Mouse (Mus musculus) kidney, embryonic 16.5 days (tissue): Measurements from ENCODE around the gene Paqr6. TPM values are rescaled to one million over a fixed set of nuclear protein-coding genes. Genes with fewer than 3 reads are reported as not detected.

ENCODE experiments used
- ATAC-seq: fragments of 200-750 bp; cut with Nextera tagmentation; 2 replicates; pipeline ENCODE4 v1.8.0; 2017; ENCODE audit warnings: moderate TSS enrichment; ENCODE audit not compliant: low FRiP score, low TSS enrichment
- H3K27ac ChIP-seq: fragments of 300-500 bp; sonication (generic); 2 replicates; pipeline ENCODE4 v1.5.1; 2014; ENCODE audit warnings: low read length
- H3K27me3 ChIP-seq: fragments of 300-500 bp; sonication (generic); 2 replicates; pipeline ENCODE4 v1.6.1; 2014; ENCODE audit warnings: low read length, control low read depth, mixed read lengths; ENCODE audit not compliant: insufficient read depth
- H3K36me3 ChIP-seq: fragments of 300-500 bp; sonication (generic); 2 replicates; pipeline ENCODE4 v1.6.1; 2014; ENCODE audit warnings: low read length, control low read depth, mixed read lengths; ENCODE audit not compliant: insufficient read depth
- H3K4me1 ChIP-seq: fragments of 300-500 bp; sonication (generic); 2 replicates; pipeline ENCODE4 v1.6.1; 2014; ENCODE audit warnings: low read length, control low read depth, mixed read lengths; ENCODE audit not compliant: insufficient read depth
- H3K4me2 ChIP-seq: fragments of 300-500 bp; sonication (generic); replicated peaks from 2 replicates; pipeline ENCODE4 v1.6.1; 2014; ENCODE audit warnings: low read depth, low read length
- H3K4me3 ChIP-seq: fragments of 300-500 bp; sonication (generic); 2 replicates; pipeline ENCODE4 v1.5.1; 2014; ENCODE audit warnings: mild to moderate bottlenecking, low read length
- H3K9ac ChIP-seq: fragments of 300-500 bp; sonication (generic); replicated peaks from 2 replicates; pipeline ENCODE4 v1.6.1; 2014; ENCODE audit warnings: low read length
- H3K9me3 ChIP-seq: fragments of 300-500 bp; sonication (generic); 2 replicates; pipeline ENCODE4 v1.6.1; 2016; ENCODE audit warnings: low read length, control low read depth
- WGBS: fragments of 180-500 bp; shearing (Covaris S2); extraction: QIAGEN DNeasy Blood & Tissue Kit; methylation state at CpG from one replicate; pipeline ENCODE4 v1.1.7; 2014; 5-methylcytosine and 5-hydroxymethylcytosine counted together
- polyA plus RNA-seq: library from polyadenylated mRNA; unstranded; fragments of >200 nt; fragmentation: Nextera tagmentation; extraction: Ambion mirVana; gene quantifications from 2 replicates; pipeline ENCODE4 v1.2.1, GENCODE M21; 2015

Paqr6 gene
- polyA plus RNA-seq, 1 experiment from 2014 or later, result 22.1 TPM

- Histone ChIP-seq H3K4me2 (peak overlapping the region; percentile 61), H3K36me3 (peaks cover 9% of the 10 kb centered on the region), H3K4me3 (peak overlapping the region; percentile 12; the same call in 1 of the 2 replicates), H3K4me1 (peaks cover 28% of the 10 kb centered on the region), H3K27me3 (no peaks in the 10 kb centered on the region), H3K27ac (0 out of 2 replicates have a peak overlapping the region, but pooled peaks have one; percentile 32), H3K9me3 (no peaks in the 10 kb centered on the region), H3K9ac (peak overlapping the region; percentile 20; the same call in 1 of the 2 replicates)
- ATAC-seq, result no peak
- WGBS, result 68% methylated on average over 11 of the region's 11 CpGs
These were observed 26.9 kb upstream of the Paqr6 start for GRCm38 (mm10) chr3:88337367-88338020.

GRCm38 (mm10) chr3:88338316-88338715 lies 26.1 kb upstream of the Paqr6 start:
- H3K9ac ChIP-seq, result no peak overlapping the region
- peaks cover 17% of the 10 kb centered on the region for H3K36me3 ChIP-seq
- H3K27me3 ChIP-seq, result no peaks in the 10 kb centered on the region
- no peak overlapping the region for H3K4me2 ChIP-seq
- no peak overlapping the region for H3K4me3 ChIP-seq
- no peaks in the 10 kb centered on the region for H3K9me3 ChIP-seq
- 94% methylated on average over 7 of the region's 7 CpGs for WGBS
- H3K4me1 ChIP-seq, result peaks cover 28% of the 10 kb centered on the region
- no peak overlapping the region for H3K27ac ChIP-seq
- no peak for ATAC-seq

- Histone ChIP-seq H3K4me3 (no peak overlapping the region), H3K4me1 (peaks cover 23% of the 10 kb centered on the region), H3K27me3 (no peaks in the 10 kb centered on the region), H3K9ac (no peak overlapping the region; the same call in 1 of the 2 replicates), H3K4me2 (no peak overlapping the region), H3K9me3 (no peaks in the 10 kb centered on the region), H3K36me3 (peaks cover 24% of the 10 kb centered on the region), H3K27ac (no peak overlapping the region)
- WGBS, result 70% methylated on average over 3 of the region's 3 CpGs
- no peak for ATAC-seq
These were observed 25.4 kb upstream of the Paqr6 start for GRCm38 (mm10) chr3:88339006-88339405.

DNA sequence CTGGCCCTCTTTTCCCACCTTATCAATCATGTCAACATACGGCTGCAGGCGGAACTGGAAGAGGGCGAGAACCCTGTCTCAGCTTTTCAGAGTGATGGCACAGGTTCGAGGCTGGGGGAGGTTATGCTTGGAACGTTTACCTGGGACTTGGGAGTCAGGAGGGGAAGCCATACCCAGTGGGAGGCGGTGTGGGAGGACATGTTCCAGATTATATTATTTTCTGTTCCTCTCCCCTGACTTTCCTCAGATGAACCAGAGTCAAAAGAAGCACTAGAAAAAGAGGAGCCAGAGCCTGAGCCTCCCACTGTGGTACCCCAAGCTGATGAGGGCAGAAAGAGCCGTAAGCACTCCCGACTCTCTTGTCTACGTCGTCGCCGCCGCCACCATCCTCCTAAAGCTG lies 13.7 kb upstream of the Paqr6 start:
- Histone ChIP-seq H3K4me2 (no peak overlapping the region), H3K36me3 (peaks cover 92% of the 10 kb centered on the region), H3K27ac (no peak overlapping the region), H3K9ac (no peak overlapping the region), H3K27me3 (no peaks in the 10 kb centered on the region), H3K4me1 (no peaks in the 10 kb centered on the region), H3K9me3 (no peaks in the 10 kb centered on the region), H3K4me3 (no peak overlapping the region)
- ATAC-seq, result no peak
- WGBS, result 88% methylated on average over 13 of the region's 13 CpGs

GRCm38 (mm10) chr3:88352907-88353306 lies 11.5 kb upstream of the Paqr6 start:
- H3K4me2 ChIP-seq, result no peak overlapping the region
- H3K9ac ChIP-seq, result no peak overlapping the region
- no peak overlapping the region for H3K27ac ChIP-seq
- no peaks in the 10 kb centered on the region for H3K4me1 ChIP-seq
- H3K36me3 ChIP-seq, result peaks cover 92% of the 10 kb centered on the region
- H3K4me3 ChIP-seq, result no peak overlapping the region
- ATAC-seq, result no peak
- H3K27me3 ChIP-seq, result no peaks in the 10 kb centered on the region
- H3K9me3 ChIP-seq, result no peaks in the 10 kb centered on the region
- 95% methylated on average over 9 of the region's 9 CpGs for WGBS

- no peaks in the 10 kb centered on the region for H3K4me1 ChIP-seq
- H3K4me2 ChIP-seq, result no peak overlapping the region
- WGBS, result 89% methylated on average over 8 of the region's 8 CpGs
- no peak overlapping the region for H3K9ac ChIP-seq
- H3K9me3 ChIP-seq, result no peaks in the 10 kb centered on the region
- no peak overlapping the region for H3K4me3 ChIP-seq
- H3K36me3 ChIP-seq, result peaks cover 97% of the 10 kb centered on the region
- H3K27me3 ChIP-seq, result no peaks in the 10 kb centered on the region
- H3K27ac ChIP-seq, result no peak overlapping the region
- no peak for ATAC-seq
These were observed 9.8 kb upstream of the Paqr6 start for GRCm38 (mm10) chr3:88354396-88355165.

DNA sequence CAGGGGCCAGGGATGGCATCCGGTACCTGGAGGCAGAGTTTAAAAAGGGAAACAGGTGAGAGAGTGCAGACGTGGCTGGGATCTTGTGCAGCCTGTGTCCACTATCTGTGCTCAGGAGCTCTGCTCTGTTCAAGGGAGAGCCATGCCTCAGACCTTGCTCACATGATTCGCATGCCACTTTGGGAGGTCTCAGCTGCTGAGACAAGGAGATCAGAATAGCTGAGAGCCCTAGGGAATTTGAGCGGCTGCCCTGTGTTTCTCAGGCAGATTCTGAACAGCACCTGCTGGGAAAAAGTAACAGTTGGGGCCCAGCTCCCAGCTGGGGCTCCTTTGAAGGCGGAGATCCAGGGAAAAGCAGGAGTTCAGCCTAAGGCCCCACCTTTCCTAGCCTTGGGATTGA lies 4.8 kb upstream of the Paqr6 start:
- peaks cover 74% of the 10 kb centered on the region for H3K36me3 ChIP-seq
- H3K4me2 ChIP-seq, result no peak overlapping the region
- no peak overlapping the region for H3K4me3 ChIP-seq
- WGBS, result 83% methylated on average over 5 of the region's 5 CpGs
- no peak overlapping the region for H3K27ac ChIP-seq
- H3K9me3 ChIP-seq, result no peaks in the 10 kb centered on the region
- no peak overlapping the region for H3K9ac ChIP-seq
- ATAC-seq, result no peak
- no peaks in the 10 kb centered on the region for H3K27me3 ChIP-seq
- peaks cover 6% of the 10 kb centered on the region; the same call in 1 of the 2 replicates for H3K4me1 ChIP-seq

DNA sequence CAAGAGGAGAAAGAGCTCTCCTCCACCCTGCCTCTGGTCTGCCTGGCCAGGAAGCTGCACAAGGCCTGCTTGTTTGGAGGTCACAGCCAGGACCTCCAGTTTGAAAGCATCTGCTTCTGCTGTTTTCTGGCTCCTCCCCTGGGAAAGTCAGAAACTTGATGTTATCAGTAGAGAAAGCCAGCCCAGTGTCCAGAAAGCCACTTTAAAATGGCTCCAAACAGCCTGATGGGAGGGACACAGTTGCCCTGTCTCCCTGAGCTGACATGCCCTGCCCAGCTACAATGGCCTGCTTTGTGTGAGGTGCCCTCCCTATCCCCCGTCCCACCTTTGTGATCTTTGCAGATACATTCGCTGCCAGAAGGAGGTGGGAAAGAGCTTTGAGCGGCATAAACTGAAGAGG lies 4.4 kb upstream of the Paqr6 start:
- 78% methylated on average over 3 of the region's 3 CpGs for WGBS

GRCm38 (mm10) chr3:88361096-88361495 lies 3.3 kb upstream of the Paqr6 start:
- 62% methylated on average over 6 of the region's 6 CpGs for WGBS
- Histone ChIP-seq H3K27ac (no peak overlapping the region), H3K9ac (no peak overlapping the region), H3K27me3 (peaks cover 5% of the 10 kb centered on the region; the same call in 1 of the 2 replicates), H3K4me2 (no peak overlapping the region), H3K4me3 (no peak overlapping the region), H3K36me3 (peaks cover 59% of the 10 kb centered on the region), H3K4me1 (peaks cover 10% of the 10 kb centered on the region; the same call in 1 of the 2 replicates), H3K9me3 (no peaks in the 10 kb centered on the region)
- no peak for ATAC-seq

More for the DNA sequence above, 4.4 kb upstream of the Paqr6 start:
- Histone ChIP-seq H3K4me3 (no peak overlapping the region), H3K27ac (no peak overlapping the region), H3K36me3 (peaks cover 70% of the 10 kb centered on the region), H3K4me1 (peaks cover 10% of the 10 kb centered on the region; the same call in 1 of the 2 replicates), H3K9me3 (no peaks in the 10 kb centered on the region), H3K4me2 (no peak overlapping the region), H3K27me3 (no peaks in the 10 kb centered on the region), H3K9ac (no peak overlapping the region)
- ATAC-seq, result no peak
